Mouse (Mus musculus): Measurements from ENCODE around the gene Foxo4.

GRCm38 (mm10) chrX:101254740-101255139, 412 bp downstream of the Foxo4 start:
- TF ChIP-seq CTCF (IDR thresholded peaks at IDR 0.05; ENCODE audit: extremely low read depth, insufficient read length, insufficient replicate concordance, low read depth, low read length) (no peak), POLR2A (IDR thresholded peaks at IDR 0.05; ENCODE audit: low read depth, low read length) (no peak)
